Mouse (Mus musculus) embryonic stem cell, embryonic (primary cell): ENCODE results near the gene Glrx3.

ENCODE experiments used
- CTCF ChIA-PET, 4 experiments: fragments of 300-600 bp in 2 of 4; fragments of 350-600 bp in 2 of 4; sonication (Branson Sonifier 250); formaldehyde crosslinking; loops; one replicate each; lab custom pipeline; 2022; ENCODE audit warnings: inconsistent platforms in 2 of 4; lab: Charles Lee
- POLR2A ChIA-PET, 4 experiments: fragments of 300-600 bp in 2 of 4; fragments of 350-600 bp in 2 of 4; sonication (Branson Sonifier 250); formaldehyde crosslinking; loops; one replicate each; lab custom pipeline; 2022; ENCODE audit warnings: antibody characterized with exemption in 4 of 4, inconsistent platforms in 1 of 4; lab: Charles Lee

Glrx3 gene

GRCm38 (mm10) chr7:137438962-137439361 is 1.5 kb downstream of the Glrx3 start:
- ChIA-PET CTCF (interaction anchor here in 1 of 4 experiments (0.7 kb wide), 1 partner anchor 15 kb away, joined by 6 read pairs; no protein-coding TSS in a partner anchor), POLR2A (interaction anchor here in 3 of 4 experiments (0.9 to 10.2 kb wide), 22 partner anchors 10 to 544 kb away, joined by 3 to 160 read pairs (median 8); partner anchors contain the start of genes 9430038I01Rik (in 3 of the 3) and Mgmt (in 1 of the 3))

GRCm38 (mm10) chr7:137442951-137443350 is 5.5 kb downstream of the Glrx3 start:
- POLR2A ChIA-PET = interaction anchor here in 2 of 4 experiments (0.9 to 10.2 kb wide), 5 partner anchors 10 to 36 kb away, joined by 3 to 160 read pairs (median 3); no protein-coding TSS in a partner anchor

GRCm38 (mm10) chr7:137445321-137445720 is 7.9 kb downstream of the Glrx3 start:
- CTCF ChIA-PET = no interaction called here
- POLR2A ChIA-PET = interaction anchor here in 1 of 4 experiments (10.2 kb wide), 1 partner anchor 9 kb away, joined by 160 read pairs; no protein-coding TSS in a partner anchor

More at GRCm38 (mm10) chr7:137442951-137443350, 5.5 kb downstream of the Glrx3 start:
- CTCF ChIA-PET = interaction anchor here in 2 of 4 experiments (0.6 to 1.2 kb wide), 2 partner anchors 21 to 1152 kb away, joined by 3 read pairs; no protein-coding TSS in a partner anchor

- CTCF ChIA-PET = no interaction called here
- POLR2A ChIA-PET = interaction anchor here in 3 of 4 experiments (0.6 to 17.3 kb wide), 6 partner anchors 11 to 1383 kb away, joined by 3 to 160 read pairs (median 4); partner anchors contain the start of gene Glrx3 (in 2 of the 3)
Measured at GRCm38 (mm10) chr7:137461396-137461795, 24.0 kb downstream of the Glrx3 start.

GRCm38 (mm10) chr7:137468174-137468573 is 30.8 kb downstream of the Glrx3 start:
- POLR2A ChIA-PET = interaction anchor here in 2 of 4 experiments (0.7 to 2.8 kb wide), 5 partner anchors 8 to 31 kb away, joined by 3 to 8 read pairs (median 3); partner anchors contain the start of gene Glrx3 (in 1 of the 2)
- CTCF ChIA-PET = interaction anchor here (0.6 to 1.7 kb wide), 18 partner anchors 9 to 407 kb away, joined by 3 to 8 read pairs (median 4); no protein-coding TSS in a partner anchor

- POLR2A ChIA-PET = interaction anchor here in 2 of 4 experiments (0.7 to 2.5 kb wide), 11 partner anchors 8 to 1378 kb away, joined by 3 to 9 read pairs (median 3); partner anchors contain the start of genes 9430038I01Rik (in 1 of the 2) and Glrx3 (in 1 of the 2)
- CTCF ChIA-PET = interaction anchor here (0.7 to 1.7 kb wide), 10 partner anchors 11 to 1231 kb away, joined by 3 to 5 read pairs (median 4); no protein-coding TSS in a partner anchor
Measured at GRCm38 (mm10) chr7:137471431-137472120, 34.2 kb downstream of the Glrx3 start.

GRCm38 (mm10) chr7:137472149-137472548 is 34.7 kb downstream of the Glrx3 start:
- CTCF ChIA-PET = interaction anchor here (0.7 to 1.7 kb wide), 8 partner anchors 12 to 1231 kb away, joined by 3 to 5 read pairs (median 4); no protein-coding TSS in a partner anchor
- POLR2A ChIA-PET = interaction anchor here in 2 of 4 experiments (0.7 to 2.5 kb wide), 9 partner anchors 9 to 1377 kb away, joined by 3 to 9 read pairs (median 3); partner anchors contain the start of genes 9430038I01Rik (in 1 of the 2) and Glrx3 (in 1 of the 2)

- CTCF ChIA-PET = interaction anchor here (0.6 to 2.4 kb wide), 79 partner anchors 9 to 1445 kb away, joined by 3 to 35 read pairs (median 4); partner anchors contain the start of genes Tcerg1l (in 2 of the 4) and 9430038I01Rik (in 1 of the 4)
- POLR2A ChIA-PET = interaction anchor here in 1 of 4 experiments (1.1 kb wide), 1 partner anchor 40 kb away, joined by 4 read pairs; no protein-coding TSS in a partner anchor
Measured at GRCm38 (mm10) chr7:137477950-137478620, 40.7 kb downstream of the Glrx3 start.

GRCm38 (mm10) chr7:137478621-137478982 is 41.2 kb downstream of the Glrx3 start:
- CTCF ChIA-PET = interaction anchor here (0.6 to 2.4 kb wide), 53 partner anchors 8 to 1445 kb away, joined by 3 to 35 read pairs (median 4); partner anchors contain the start of gene Tcerg1l (in 2 of the 4)
- POLR2A ChIA-PET = no interaction called here

GRCm38 (mm10) chr7:137480839-137481238 is 43.4 kb downstream of the Glrx3 start:
- ChIA-PET POLR2A (interaction anchor here in 1 of 4 experiments (1.3 kb wide), 1 partner anchor 9 kb away, joined by 3 read pairs; no protein-coding TSS in a partner anchor), CTCF (interaction anchor here in 2 of 4 experiments (0.8 to 0.9 kb wide), 2 partner anchors 69 to 264 kb away, joined by 3 to 4 read pairs; no protein-coding TSS in a partner anchor)

GRCm38 (mm10) chr7:137483987-137484386 is 46.6 kb downstream of the Glrx3 start:
- CTCF ChIA-PET = interaction anchor here in 1 of 4 experiments (0.8 kb wide), 1 partner anchor 119 kb away, joined by 3 read pairs; no protein-coding TSS in a partner anchor
- POLR2A ChIA-PET = interaction anchor here in 2 of 4 experiments (1.2 to 1.4 kb wide), 2 partner anchors 12 to 16 kb away, joined by 3 read pairs; no protein-coding TSS in a partner anchor

- POLR2A ChIA-PET = no interaction called here
- CTCF ChIA-PET = interaction anchor here in 2 of 4 experiments (2.0 to 2.4 kb wide), 2 partner anchors 10 kb away, joined by 9 to 10 read pairs; no protein-coding TSS in a partner anchor
Measured at GRCm38 (mm10) chr7:137488391-137488790, 51.0 kb downstream of the Glrx3 start.

GRCm38 (mm10) chr7:137490711-137491110 is 53.3 kb downstream of the Glrx3 start:
- ChIA-PET POLR2A (interaction anchor here in 1 of 4 experiments (1.0 kb wide), 1 partner anchor 19 kb away, joined by 3 read pairs; no protein-coding TSS in a partner anchor), CTCF (no interaction called here)

GRCm38 (mm10) chr7:137492307-137492973 is 55.0 kb downstream of the Glrx3 start:
- CTCF ChIA-PET = interaction anchor here in 3 of 4 experiments (0.7 to 1.4 kb wide), 3 partner anchors 12 to 66 kb away, joined by 3 to 4 read pairs (median 3); no protein-coding TSS in a partner anchor
- POLR2A ChIA-PET = no interaction called here

- POLR2A ChIA-PET = interaction anchor here in 1 of 4 experiments (1.2 kb wide), 1 partner anchor 9 kb away, joined by 4 read pairs; no protein-coding TSS in a partner anchor
- CTCF ChIA-PET = interaction anchor here in 3 of 4 experiments (0.6 to 1.1 kb wide), 3 partner anchors 20 to 104 kb away, joined by 3 to 5 read pairs (median 3); no protein-coding TSS in a partner anchor
Measured at GRCm38 (mm10) chr7:137498736-137499135, 61.3 kb downstream of the Glrx3 start.

- ChIA-PET CTCF (no interaction called here), POLR2A (no interaction called here)
Measured at GRCm38 (mm10) chr7:137517588-137517987, 80.2 kb downstream of the Glrx3 start.

GRCm38 (mm10) chr7:137518028-137518576 is 80.7 kb downstream of the Glrx3 start:
- ChIA-PET POLR2A (no interaction called here), CTCF (no interaction called here)
